Mouse (Mus musculus): ENCODE measurements around the gene Il12rb1.

The Il12rb1 gene

DNA sequence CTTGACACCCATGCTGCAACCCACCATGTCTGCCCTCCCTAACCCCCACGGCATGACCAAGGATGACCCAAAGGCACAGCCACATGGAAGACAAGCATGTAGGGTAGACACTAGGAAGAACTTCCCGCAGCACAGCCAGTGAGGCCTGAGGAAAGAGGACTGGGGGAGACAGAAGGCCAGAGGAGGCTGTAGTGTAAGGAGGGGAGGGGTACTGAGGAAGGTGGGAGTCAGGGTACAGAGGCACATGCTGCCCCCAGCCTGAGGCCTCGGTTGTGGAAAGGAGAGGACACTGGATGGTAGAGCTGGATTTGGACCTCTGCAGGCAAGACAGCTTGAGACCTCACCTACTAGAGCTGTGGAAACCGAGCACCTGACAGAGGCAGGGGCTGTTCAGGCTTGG lies 42.7 kb downstream of the Il12rb1 start:
- DNase-seq (ENCODE audit: low spot score in 2 of 2) = no peak

DNA sequence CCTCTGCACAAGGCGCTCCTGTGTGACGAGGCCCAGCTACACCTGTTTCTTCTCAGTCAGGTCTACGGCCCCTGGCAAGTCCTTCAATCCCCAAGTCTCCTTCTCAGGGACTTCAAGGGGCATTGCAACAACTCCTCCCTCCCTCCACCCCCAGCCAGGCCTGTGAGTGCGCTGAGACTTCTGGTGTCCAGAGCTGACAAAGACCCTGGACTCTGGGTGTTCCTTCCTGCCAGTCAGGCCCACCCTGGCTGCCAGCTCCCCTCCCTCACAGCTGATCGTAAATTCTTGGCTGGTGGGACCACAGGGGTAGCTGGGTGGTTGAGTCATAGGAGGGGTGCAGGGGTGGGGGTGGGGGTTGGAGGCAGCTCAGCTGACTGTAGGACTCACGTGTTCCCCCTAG lies 43.6 kb downstream of the Il12rb1 start:
- no peak for DNase-seq (ENCODE audit: low spot score in 2 of 2)

DNA sequence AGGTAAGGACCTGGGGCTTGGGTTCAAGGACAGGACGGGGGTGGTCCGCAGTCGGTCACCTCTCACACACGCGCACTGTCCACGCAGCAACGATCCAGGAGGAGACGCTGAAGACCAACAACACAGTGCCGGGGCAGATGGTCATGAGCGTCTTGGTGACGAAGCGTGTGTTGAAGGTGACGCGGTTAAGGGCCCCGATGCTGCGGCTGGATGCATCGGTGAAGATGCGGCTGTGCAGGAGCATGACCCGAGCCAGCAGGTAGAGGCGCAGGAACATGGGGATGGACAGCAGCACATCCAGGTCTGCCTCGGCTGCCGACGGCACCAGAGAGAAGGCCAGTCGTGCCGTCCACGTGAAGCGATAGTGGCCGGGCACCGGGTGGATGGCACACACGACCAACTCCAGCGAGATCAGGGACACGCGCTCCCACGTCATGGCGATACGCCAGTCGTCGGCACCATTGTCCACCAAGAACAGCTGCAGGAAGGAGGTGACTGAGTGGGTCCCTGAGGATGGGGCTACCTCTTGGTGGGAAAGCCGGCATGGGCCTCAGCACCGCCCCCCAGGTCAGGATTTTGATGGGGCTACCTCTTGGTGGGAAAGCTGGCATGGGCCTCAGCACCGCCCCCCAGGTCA lies 44.5 kb downstream of the Il12rb1 start:
- no peak for DNase-seq (ENCODE audit: low spot score in 2 of 2)

DNA sequence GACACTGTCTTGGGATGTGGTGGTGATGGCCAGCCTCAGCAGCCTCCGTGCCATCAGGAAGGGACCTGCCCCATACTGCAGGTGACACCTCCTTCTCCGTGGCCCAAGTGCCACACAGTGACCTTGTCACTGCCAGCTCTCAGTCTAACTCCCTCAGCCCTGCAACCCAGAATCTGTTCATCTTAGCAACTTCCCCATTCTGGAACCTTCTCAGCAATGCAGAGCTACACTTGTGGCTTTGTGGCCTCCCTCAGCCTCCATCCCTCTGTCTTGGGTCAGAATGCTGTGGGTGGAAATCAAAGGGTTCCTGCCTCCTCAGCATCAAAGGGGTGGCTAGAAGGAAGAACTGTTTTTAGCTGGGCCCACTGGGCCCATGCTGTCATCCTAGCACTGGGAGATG lies 45.6 kb downstream of the Il12rb1 start:
- DNase-seq (ENCODE audit: low spot score in 2 of 2) = no peak

DNA sequence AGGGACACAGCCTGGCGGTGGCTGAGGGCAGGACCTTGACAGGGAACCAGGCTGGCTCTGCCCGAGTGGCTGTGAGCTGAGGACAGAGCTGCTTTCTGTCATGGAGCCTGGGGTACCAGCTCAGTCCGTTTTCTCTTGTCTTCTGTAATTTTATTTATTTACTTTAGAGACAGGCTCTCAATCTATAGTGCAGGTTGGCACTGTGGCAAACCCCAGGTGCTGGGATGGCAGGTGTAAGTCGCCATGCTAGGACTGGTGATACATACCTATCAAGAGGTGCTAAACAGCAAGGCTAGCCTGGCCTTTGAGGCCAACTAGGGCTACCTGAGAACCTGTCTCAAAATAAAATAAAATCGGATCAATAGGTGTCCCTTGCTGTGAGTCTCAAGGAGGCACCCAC lies 47.8 kb downstream of the Il12rb1 start:
- DNase-seq (ENCODE audit: low spot score in 2 of 2) = no peak

DNA sequence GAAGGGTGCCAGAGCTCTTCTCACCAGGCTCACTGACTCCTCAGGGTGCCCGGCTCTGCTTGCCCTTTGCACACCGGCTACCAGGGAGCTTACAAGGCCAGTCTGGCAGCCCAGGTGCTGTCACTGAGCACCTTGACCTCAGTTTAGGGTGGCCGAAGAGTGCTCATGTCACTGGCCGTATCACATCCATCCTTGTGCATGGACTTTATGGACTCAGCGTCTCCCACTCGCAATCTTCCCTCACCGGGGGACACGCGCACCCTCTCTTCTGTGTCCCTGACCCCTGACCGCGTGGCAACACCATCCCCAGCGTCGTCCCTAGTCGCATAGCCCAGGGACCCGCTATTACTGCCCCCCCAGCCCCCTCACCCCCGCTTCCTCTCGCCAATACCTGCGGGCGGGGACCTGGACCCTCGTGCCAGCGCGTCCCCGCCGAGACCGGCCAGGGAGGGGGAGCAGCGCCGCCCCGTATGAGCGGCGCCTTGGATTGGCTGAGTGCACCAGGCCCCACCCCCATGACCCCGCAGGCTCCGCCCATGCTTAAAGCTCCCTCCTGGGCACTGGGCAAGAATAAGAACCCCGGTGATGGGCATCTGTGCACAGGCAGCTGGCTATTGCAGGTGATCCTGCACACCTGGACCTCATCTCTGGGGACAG lies 48.4 kb downstream of the Il12rb1 start:
- DNase-seq (ENCODE audit: low spot score in 2 of 2) = peak; percentile 86 to 88

DNA sequence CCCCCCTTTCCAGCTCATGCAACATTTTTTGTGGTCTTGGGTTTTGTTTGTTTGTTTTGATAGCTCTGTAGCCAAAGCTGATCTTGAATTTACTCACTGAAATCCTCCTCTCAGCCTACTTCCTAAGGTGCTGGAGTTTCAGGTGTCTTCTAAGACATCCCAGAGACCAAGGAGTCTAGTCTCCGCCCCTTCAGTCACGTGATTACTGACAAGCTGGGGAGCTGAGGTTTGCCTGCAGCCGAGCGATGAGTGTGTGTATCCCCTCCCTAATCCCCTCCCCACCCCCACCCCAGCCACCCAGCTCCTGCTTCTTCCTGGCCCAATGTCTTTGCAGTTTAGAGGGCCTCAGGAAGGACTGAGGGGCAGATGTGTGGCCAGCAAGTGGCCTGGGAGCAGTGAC lies 49.3 kb downstream of the Il12rb1 start:
- DNase-seq (ENCODE audit: low spot score in 2 of 2) = no peak

DNA sequence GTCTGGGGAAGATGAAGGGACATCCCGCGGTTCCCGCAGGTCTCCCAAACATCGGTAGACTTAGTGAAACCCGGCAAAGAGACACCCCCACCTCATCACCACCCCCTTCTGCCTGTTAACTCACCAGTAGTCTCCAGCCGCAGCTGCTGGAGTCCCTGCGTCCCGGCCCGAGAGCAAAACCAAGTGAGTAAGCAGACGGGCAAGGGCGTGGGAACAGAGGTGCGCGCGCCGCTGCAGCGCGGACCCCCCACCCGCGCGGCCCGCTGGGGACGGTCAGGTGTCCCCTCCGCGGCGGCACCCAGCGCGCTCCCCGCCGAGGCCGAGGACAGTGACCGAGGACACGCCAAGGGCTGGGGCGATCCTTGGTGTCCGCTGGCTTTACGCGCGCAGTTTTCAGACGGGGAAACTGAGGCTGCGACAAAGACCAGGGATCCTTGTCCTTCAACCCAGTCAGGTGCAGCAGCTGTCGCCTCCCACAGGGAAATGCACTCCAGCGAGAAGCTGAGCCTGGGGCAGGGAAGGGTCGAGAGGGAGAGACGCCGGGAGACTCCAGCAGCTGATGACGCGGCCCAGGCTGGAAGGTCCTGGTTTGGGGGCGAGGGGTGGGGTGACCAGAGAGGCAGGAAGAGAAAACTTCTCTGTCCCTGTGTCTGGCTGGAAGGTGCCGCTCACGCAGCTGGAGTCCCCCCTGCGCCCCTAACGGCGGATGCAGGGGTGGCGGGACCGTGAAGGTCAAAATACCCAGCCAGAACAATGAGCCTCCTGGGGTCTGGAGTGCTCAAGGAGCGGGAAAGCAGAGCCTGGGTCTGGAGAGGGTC lies 54.8 kb downstream of the Il12rb1 start, which contains the start of gene Kcnn1:
Gene Kcnn1, minus strand, starts transcription at position 435 of the 818 bp plus-strand sequence.
- DNase-seq (ENCODE audit: low spot score in 2 of 2) = peak in 1 of 2 experiments; percentile 55

DNA sequence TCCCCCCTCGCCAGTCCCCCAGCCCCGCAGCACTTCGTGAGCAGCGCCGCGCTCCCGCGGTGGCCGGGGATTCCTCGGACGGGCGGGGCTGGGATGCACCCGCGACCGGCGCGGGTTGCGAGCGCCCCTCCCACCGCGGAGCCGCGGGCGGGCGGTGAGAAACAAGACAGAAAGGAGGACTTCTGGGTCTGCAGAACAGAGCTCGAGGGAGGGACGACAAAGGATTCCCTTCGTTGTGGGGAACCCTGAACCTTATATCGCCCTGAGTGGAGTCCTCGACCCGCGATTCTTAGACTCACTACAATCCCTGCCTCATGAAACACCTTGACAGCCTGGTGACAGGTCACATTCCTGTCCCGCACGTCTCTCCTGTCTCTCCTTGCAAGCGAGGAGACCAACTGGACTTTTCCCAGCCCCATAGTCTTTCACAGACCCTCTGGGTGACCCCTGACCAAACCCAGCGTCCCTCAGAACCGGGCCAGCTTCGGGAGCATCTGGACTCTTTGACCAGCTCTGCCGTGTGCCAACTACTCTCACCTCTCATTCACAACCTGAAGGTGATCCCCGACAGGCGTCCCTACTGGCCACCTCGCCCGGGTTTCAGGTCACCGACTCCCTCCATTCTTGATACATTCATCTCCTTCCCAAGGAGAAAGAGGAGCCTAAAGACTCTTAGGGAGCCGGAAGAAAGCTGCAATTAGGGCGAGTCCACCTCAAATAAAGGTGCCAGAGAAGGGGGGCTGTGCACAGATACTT lies 55.9 kb downstream of the Il12rb1 start:
- peak; percentile 70 to 71 for DNase-seq (ENCODE audit: low spot score in 2 of 2)

DNA sequence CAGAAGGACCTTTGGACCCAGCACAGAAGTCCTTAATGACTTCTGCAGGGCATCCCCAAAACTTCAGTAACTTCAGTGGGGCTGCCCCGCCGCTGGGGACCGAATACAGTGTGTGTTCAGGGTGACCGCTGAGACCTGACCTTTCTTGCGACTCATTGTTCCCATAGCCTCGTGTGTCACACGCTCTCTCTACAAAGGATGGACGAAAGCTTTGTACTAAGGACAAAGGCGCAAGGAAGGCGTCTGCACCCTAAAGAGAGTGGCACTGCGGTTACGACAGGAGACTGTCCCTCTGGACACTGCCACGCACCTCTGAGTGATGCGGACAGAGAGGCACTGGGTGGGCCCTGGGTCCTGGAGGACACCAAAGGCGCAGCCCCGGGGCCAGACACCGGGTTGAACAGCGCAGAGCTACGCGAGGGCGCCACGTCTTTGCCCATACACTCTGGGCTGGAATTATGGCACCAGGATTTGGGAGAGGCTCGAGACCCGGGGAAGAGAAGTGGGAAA lies 56.5 kb downstream of the Il12rb1 start:
- peak in 1 of 2 experiments; percentile 74 for DNase-seq (ENCODE audit: low spot score in 2 of 2)

DNA sequence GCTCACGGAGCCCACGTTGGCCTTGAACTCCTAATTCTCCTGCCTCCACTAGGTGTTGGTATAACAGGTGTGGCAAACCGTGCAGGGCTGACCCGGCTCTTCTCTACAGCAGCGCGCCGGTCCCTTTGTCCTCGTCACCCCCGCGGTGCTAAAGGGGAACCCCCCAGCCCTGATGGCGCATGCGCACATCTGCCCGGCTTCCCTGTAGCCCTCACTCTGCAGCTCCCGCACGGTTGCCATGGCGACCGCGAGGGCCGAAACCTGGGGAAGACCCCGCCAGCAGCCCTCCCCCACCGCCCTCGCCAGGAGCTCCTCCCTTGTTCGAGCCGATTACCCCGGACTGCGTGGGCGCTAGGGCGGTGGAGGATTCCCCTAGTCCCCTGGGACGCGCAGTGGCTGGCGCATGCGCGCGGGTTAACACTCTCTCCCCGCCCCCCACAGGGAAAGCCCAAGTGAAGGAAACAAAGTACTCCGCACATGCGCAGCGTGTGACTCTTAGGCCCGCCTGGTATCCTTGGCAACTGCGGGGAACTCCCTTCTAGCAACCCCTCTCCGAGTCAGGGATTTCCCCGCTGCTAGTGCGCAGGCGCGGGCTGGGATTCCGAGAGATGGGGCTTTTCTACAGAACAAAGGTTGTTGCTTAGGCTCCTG lies 57.2 kb downstream of the Il12rb1 start:
- peak; percentile 100 for DNase-seq (ENCODE audit: low spot score in 2 of 2)

DNA sequence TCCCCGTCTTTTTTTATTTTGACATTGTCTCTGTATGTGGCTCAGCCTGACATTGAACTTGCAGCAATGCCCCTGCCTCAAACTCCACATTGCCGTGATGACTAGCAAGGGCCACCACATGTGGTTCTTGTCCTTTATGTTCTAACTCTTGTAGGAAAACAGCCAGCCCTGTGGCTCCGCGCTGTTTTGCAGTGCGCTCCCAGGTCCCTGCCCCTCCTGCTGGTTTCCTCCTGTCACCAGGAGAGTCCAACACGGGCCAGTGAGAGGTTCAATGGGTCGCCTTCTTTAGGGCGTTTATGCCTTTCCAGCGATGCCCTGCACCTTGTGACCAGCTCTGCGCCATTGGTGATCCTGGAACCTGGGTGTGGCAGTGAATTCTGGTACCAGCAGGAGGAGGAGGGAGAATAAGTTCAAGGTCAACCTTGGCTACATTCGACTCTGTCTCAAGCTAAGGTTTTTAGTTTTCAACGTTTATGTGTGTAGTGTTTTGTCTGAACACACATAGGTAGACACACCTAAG lies 57.8 kb downstream of the Il12rb1 start:
- no peak for DNase-seq (ENCODE audit: low spot score in 2 of 2)

DNA sequence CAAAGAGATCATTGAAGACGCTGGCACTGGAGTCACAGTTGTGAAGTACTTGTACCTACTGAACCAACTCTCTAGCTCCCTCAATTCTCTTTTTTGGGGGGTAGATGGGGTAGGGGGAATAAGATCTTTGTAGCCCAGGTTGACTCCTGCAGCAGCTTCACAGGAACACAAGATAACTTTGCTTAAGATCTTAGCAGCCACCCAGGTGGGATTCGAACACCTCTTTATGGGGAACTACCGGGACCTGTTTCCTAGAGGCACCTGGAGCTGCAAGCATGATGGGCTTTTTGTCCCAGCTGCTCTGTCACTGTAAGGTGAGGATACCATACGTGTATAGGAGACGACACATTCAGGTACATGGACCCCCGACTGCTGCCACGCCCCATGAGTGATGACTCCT lies 58.3 kb downstream of the Il12rb1 start:
- no peak for DNase-seq (ENCODE audit: low spot score in 2 of 2)

DNA sequence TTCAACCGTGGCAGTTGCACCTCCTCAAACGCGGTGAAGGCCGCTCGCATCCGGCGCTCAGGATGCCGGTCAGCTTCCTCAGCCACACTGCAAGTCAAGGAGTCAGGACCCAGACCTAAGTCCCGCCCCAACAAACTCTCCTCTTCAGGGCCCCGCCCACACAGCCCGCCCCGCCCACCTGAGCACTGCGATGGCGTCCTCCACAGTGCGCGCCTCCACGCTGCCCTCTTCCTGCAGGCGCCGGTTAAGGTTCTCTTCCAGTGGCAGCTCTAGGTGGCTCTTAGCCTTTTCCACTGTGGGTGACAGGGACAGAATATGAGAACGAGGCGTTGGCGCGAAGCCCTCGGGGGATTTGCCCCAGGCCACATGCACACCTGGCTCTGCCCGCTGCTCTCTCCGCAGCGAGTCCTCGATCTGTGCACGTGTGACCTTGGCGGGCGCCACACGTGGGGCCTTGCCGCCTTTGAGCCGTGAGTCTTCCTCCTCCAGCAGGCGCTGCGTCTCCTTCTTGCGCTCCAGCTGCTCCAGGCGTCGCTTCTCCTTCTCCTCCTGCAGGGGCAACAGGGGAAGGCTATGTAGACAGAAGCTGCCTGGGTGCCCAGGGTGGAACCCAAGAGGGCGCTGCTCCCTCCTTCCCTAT lies 60.4 kb downstream of the Il12rb1 start:
- DNase-seq (ENCODE audit: low spot score in 2 of 2) = peak in 1 of 2 experiments; percentile 70

DNA sequence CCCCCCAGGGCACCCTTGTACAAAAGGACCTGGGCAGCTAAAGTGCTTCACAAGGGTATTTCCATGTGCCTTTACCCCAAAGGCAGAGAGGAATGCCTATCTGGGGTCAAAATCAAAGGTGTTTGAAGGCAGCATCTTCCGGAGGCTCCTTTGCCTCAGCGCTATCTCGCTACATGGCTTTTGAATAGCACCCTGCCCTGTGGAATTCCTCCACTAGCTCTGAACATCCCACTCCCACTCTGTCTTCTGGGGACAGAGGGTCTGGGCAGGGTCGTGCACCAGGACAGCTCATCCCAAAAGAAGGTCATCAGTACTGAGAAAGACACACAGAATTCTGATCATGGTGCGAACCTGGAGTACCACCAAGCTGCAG lies 60.9 kb downstream of the Il12rb1 start:
- no peak for DNase-seq (ENCODE audit: low spot score in 2 of 2)

DNA sequence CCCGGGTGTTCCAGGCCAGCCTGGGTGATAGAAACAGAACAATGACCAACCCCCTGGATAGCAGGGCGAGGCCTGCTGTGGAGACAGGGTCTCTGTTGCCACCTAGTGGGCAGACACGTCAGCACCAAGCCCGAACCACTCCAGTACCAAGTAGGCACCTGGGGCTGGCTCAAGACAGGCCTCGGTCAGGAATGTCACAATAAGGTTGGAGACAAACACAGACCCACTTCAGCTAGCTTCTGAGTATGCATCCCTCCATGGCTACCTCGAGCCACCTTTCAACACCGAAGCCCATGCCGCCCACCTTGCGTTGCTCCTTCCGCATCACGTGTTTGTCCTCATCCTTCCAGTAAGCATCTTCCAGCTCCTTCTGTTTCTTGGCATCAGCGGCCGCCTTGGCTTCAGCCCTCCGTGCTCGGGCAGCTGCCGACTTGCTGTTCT lies 61.4 kb downstream of the Il12rb1 start:
- DNase-seq (ENCODE audit: low spot score in 2 of 2) = peak; percentile 88 to 89
